Mouse (Mus musculus) forebrain, postnatal 0 days (tissue): ENCODE measurements around the gene Ryr2. TPM values are rescaled to one million over a fixed set of nuclear protein-coding genes. Genes with fewer than 3 reads are reported as not detected.
A peak's percentile ranks its signal among the peaks of the same experiment; 100 is the strongest.
"Not testable (repeated sequence)": the region's sequence is repeated elsewhere in the genome, so short reads cannot be mapped to it uniquely, and the experiment has no call there.

ENCODE experiments used
- ATAC-seq: fragments of 200-750 bp; cut with Nextera tagmentation; 2 replicates; pipeline ENCODE4 v1.8.0; 2017; ENCODE audit warnings: mild to moderate bottlenecking, moderate library complexity
- DNase-seq: peaks from one replicate; pipeline ENCODE4 v3.0.0-alpha.2; 2015
- H3K27ac ChIP-seq: fragments of 300-500 bp; sonication (generic); 2 replicates; pipeline ENCODE4 v1.5.1; 2014; ENCODE audit warnings: low read depth, mild to moderate bottlenecking, antibody characterized with exemption, low read length, moderate library complexity, mixed read lengths
- H3K27me3 ChIP-seq: fragments of 300-500 bp; sonication (generic); 2 replicates; pipeline ENCODE4 v1.6.1; 2014; ENCODE audit warnings: mild to moderate bottlenecking, low read length, mixed read lengths; ENCODE audit not compliant: insufficient read depth
- H3K36me3 ChIP-seq: fragments of 300-500 bp; sonication (generic); 2 replicates; pipeline ENCODE4 v1.6.1; 2014; ENCODE audit warnings: mild to moderate bottlenecking, moderate library complexity; ENCODE audit not compliant: insufficient read depth
- H3K4me1 ChIP-seq: fragments of 300-500 bp; sonication (generic); 2 replicates; pipeline ENCODE4 v1.6.1; 2014; ENCODE audit warnings: antibody characterized with exemption; ENCODE audit not compliant: insufficient read depth
- H3K4me2 ChIP-seq: fragments of 300-500 bp; sonication (generic); 2 replicates; pipeline ENCODE4 v1.6.1; 2014; ENCODE audit warnings: low read depth, mild to moderate bottlenecking, moderate library complexity
- H3K4me3 ChIP-seq: fragments of 300-500 bp; sonication (generic); 2 replicates; pipeline ENCODE4 v1.5.1; 2014; ENCODE audit warnings: low read depth, low read length, mixed read lengths
- H3K9ac ChIP-seq: fragments of 300-500 bp; sonication (generic); 2 replicates; pipeline ENCODE4 v1.6.1; 2014; ENCODE audit warnings: mild to moderate bottlenecking
- H3K9me3 ChIP-seq: fragments of 300-500 bp; sonication (generic); 2 replicates; pipeline ENCODE4 v1.6.1; 2016; ENCODE audit warnings: low read length
- CTCF ChIP-seq: sonication (generic); IDR thresholded peaks from 2 replicates; pipeline ENCODE4 v1.5.1; 2016; ENCODE audit warnings: antibody characterized with exemption, control low read depth, low read depth
- WGBS: fragments of 180-500 bp; shearing (Covaris S2); extraction: QIAGEN DNeasy Blood & Tissue Kit; methylation state at CpG from one replicate; pipeline ENCODE4 v1.1.7; 2014; 5-methylcytosine and 5-hydroxymethylcytosine counted together
- polyA plus RNA-seq: library from polyadenylated mRNA; unstranded; fragments of >200 nt; fragmentation: Nextera tagmentation; extraction: Ambion mirVana; gene quantifications from 2 replicates; pipeline ENCODE4 v1.2.1, GENCODE M21; 2015
- total RNA-seq: library from RNA; depleted of rRNA; stranded (reverse); fragments of >200 nt; gene quantifications from 2 replicates; pipeline ENCODE4 v1.2.3, GENCODE M21; 2014

The Ryr2 gene
- total and polyA plus RNA-seq, 2 experiments from 2014 or later = 2.1 to 22.8 TPM

DNA sequence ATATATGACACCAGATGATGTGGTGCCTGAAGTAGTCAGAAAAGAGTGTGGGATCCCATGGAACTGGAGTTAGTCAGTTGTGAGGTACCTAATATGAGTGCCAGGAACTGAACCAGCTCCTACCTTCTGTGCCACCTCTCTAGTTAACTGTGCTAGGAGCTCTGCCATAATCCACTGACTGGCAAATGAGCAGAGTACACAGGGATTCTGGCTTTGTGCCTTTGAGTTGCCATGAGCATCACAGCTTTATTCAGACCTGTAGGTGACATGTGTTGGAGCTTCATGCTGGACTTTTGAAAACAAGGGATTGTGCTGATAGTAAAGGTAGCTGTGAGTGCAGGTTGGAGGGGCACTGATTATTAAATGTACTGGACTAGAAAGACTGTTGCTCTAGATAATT is 539.4 kb downstream of the Ryr2 start:
- no peaks in the 10 kb centered on the region for H3K4me1 ChIP-seq
- no peak overlapping the region for H3K4me3 ChIP-seq
- H3K9me3 ChIP-seq = no peaks in the 10 kb centered on the region
- no peaks in the 10 kb centered on the region for H3K36me3 ChIP-seq
- DNase-seq (no peak), ATAC-seq (no peak)
- H3K9ac ChIP-seq = no peak overlapping the region
- no peak for TF ChIP-seq CTCF
- H3K27me3 ChIP-seq = no peaks in the 10 kb centered on the region
- H3K27ac ChIP-seq = no peak overlapping the region
- H3K4me2 ChIP-seq = no peak overlapping the region

DNA sequence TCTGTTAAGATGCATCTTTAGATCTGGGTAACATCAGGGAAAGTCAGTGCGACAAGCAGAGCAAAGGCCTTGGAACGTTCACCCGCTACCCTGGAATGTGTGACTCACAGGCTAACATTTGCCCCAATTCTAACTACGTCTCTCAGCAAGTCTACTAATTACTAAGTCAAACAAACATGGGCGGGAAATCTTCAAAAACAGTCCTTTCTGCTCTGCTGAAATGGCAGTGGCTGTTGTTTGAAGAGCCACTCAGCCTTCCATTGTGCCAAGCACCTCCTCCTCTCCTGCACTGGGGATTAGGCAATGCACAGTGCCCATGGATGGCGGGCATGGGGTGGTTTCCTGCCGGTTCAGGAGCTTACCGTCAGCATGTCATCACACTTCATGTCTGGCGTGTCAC is 540.3 kb downstream of the Ryr2 start:
- no peak for ATAC-seq
- Histone ChIP-seq H3K36me3 (no peaks in the 10 kb centered on the region), H3K4me2 (no peak overlapping the region), H3K9me3 (no peaks in the 10 kb centered on the region), H3K27ac (no peak overlapping the region), H3K9ac (no peak overlapping the region), H3K4me3 (no peak overlapping the region), H3K4me1 (no peaks in the 10 kb centered on the region), H3K27me3 (no peaks in the 10 kb centered on the region)
- WGBS = 65% methylated on average over 9 of the region's 9 CpGs
- no peak for TF ChIP-seq CTCF
- DNase-seq = no peak

DNA sequence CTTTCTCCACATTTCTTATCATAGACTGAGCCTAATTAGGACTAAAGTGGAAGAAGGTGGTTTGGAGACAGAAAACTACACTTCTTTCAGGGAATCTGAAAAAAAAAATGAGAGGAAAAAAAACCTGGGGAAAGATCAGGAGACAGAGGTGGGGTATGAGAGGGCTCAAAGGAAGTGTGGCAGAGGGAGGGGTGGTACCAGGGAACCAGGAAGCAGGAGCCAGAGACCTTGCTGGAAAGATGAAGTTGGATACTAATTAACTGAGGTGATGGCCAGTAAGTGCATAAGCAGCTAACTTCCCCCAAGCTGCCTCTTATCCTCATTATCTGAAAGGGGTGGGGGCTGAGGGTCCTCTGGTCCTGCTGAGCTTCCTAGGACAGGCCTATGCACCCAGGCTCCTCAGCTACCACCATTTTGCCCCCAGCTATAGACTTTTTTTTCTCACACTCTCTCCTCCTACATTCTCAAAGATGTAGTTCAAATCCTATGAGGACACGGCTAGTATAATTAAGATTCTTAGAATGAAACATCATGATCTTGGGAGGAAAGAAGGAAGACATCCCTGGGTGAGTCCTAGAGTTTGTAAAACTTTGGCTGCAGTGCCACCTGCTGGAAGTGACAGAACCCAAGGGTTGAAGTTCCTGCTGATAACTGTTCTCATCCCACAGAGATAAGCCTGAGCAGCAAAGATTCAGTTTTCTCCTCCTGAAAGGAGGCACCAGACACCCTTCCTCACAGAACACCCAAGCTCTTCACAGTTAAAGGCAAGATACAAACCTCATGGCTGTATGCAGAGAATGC is 543.3 kb downstream of the Ryr2 start:
- Histone ChIP-seq H3K27ac (no peak overlapping the region), H3K4me3 (no peak overlapping the region), H3K4me1 (no peaks in the 10 kb centered on the region), H3K9me3 (no peaks in the 10 kb centered on the region), H3K36me3 (no peaks in the 10 kb centered on the region), H3K4me2 (no peak overlapping the region), H3K9ac (no peak overlapping the region), H3K27me3 (no peaks in the 10 kb centered on the region)
- peak; percentile 89 for DNase-seq
- WGBS = 14% methylated on average over 1 of the region's 1 CpGs
- peak; percentile 82 for TF ChIP-seq CTCF
- ATAC-seq = peak; percentile 91

DNA sequence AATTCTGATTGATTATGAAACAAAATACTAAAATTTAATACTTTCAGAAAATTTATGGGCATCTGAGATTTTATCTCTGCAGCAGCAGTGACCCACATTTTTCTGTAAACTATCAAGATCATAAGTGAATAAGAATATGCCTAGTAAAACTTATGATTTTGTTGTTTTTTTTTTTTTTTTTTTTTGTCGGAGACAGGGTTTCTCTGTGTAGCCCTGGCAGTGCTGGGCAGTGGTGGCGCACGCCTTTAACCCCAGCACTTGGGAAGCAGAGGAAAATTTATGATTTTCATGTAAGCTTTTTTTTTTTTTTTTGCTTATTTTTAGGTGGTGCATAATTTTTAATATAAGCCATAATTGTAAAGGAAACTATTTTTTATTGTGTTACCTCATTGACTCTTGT is 557.1 kb downstream of the Ryr2 start:
- no peak for DNase-seq
- ATAC-seq = no peak
- WGBS = 94% methylated on average over 3 of the region's 3 CpGs
- no peaks in the 10 kb centered on the region for H3K4me1 ChIP-seq
- H3K9me3 ChIP-seq = no peaks in the 10 kb centered on the region
- no peak overlapping the region for H3K9ac ChIP-seq
- H3K27ac ChIP-seq = no peak overlapping the region
- H3K27me3 ChIP-seq = no peaks in the 10 kb centered on the region
- H3K4me2 ChIP-seq = no peak overlapping the region
- no peak for TF ChIP-seq CTCF
- no peaks in the 10 kb centered on the region for H3K36me3 ChIP-seq
- H3K4me3 ChIP-seq = no peak overlapping the region

DNA sequence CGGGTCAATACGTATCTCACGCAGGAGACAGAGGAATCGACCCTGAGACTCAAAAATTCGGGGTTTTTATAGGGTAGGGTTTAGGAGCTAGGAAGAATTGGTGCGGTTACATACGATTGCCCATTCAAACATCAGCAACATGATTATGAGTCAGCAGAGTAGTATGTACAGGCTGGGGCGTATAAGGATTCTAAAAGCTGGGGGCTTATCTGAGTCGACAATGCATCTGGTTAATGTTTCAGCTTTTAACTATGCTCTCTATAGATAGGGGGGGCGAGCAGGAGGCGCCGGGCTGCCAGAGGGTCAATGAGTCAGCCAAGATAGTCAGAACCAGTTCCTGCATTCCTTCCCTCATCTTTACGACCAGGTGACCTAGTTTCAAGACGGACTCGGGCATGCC is 557.6 kb downstream of the Ryr2 start:
- 91% methylated on average over 15 of the region's 15 CpGs for WGBS
- DNase-seq, H3K9me3 ChIP-seq, H3K4me3 ChIP-seq, H3K4me1 ChIP-seq, H3K27ac ChIP-seq, ATAC-seq, H3K36me3 ChIP-seq, H3K27me3 ChIP-seq, H3K9ac ChIP-seq, H3K4me2 ChIP-seq: not testable (repeated sequence)

DNA sequence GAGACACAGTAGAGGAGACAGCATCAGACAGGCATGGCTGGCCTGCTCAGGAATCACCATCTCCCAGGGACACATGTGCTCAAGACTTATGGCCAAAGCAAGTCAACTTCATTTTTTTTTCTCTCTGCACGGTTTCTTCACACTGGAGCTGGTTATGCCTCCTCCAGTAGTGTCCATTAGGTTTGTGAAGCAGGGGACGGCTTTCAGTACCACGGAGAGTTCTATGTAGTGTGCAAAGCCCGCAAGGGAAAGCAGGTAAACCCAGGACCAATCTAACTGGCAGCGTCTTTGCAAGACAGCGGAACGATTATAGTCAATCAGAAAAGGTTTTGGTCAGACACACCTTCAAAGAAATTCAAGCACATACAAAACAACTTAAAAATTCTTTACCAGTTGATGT is 560.9 kb downstream of the Ryr2 start:
- Histone ChIP-seq H3K9me3 (no peaks in the 10 kb centered on the region), H3K4me1 (no peaks in the 10 kb centered on the region), H3K36me3 (no peaks in the 10 kb centered on the region), H3K27me3 (no peaks in the 10 kb centered on the region), H3K4me3 (no peak overlapping the region), H3K9ac (no peak overlapping the region), H3K4me2 (no peak overlapping the region), H3K27ac (no peak overlapping the region)
- no peak for ATAC-seq
- WGBS = 43% methylated on average over 7 of the region's 7 CpGs
- DNase-seq = no peak
- TF ChIP-seq CTCF = no peak

DNA sequence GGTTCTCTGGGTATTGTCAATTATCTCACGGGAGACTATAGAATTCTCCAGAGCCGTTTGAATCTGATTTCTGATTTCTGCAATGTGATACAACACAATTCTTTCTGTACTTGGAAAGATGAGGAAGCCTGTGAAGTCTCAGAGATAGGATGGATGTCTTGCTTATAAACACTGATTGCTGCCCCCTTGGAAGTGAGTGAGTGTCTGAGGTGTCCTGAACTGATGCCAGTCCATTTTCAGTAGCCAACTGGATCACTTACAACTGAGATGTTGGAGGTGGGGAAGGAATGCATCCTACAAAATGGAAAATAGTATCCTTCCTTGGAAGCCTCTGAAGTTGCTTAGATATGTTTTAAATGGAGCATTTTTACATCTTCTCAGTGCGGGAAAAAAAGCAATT is 564.2 kb downstream of the Ryr2 start:
- ATAC-seq = no peak
- no peaks in the 10 kb centered on the region for H3K27me3 ChIP-seq
- no peak overlapping the region for H3K4me2 ChIP-seq
- H3K9ac ChIP-seq = no peak overlapping the region
- WGBS = 85% methylated on average over 3 of the region's 3 CpGs
- no peak overlapping the region for H3K4me3 ChIP-seq
- DNase-seq = no peak
- H3K9me3 ChIP-seq = no peaks in the 10 kb centered on the region
- no peak overlapping the region for H3K27ac ChIP-seq
- no peak for TF ChIP-seq CTCF
- H3K4me1 ChIP-seq = no peaks in the 10 kb centered on the region
- H3K36me3 ChIP-seq = no peaks in the 10 kb centered on the region

DNA sequence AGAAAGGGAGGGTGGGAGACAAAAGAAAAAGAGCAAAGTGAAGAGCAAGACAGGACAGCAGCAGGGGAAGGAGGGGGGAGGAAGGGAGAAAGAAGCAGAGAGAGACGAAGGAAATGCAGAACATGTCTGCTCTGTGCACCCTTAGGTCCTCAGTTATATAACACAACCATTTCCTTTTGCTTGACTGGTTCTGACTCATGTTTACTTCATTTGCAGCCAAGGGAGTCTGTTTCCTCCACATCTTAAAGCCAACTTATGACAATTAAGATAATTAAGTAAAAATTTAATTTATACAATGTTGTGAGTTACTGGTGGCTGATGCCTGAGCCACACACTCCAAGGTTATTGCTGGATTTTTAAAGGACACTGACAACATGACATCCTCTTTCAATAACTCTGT is 569.9 kb downstream of the Ryr2 start:
- Histone ChIP-seq H3K27me3 (no peaks in the 10 kb centered on the region), H3K4me3 (no peak overlapping the region), H3K9ac (no peak overlapping the region), H3K36me3 (no peaks in the 10 kb centered on the region), H3K9me3 (no peaks in the 10 kb centered on the region), H3K4me1 (no peaks in the 10 kb centered on the region), H3K4me2 (no peak overlapping the region), H3K27ac (no peak overlapping the region)
- no peak for ATAC-seq
- no peak for TF ChIP-seq CTCF
- 38% methylated on average over 1 of the region's 1 CpGs for WGBS
- no peak for DNase-seq
